Mouse (Mus musculus) forebrain, embryonic 15.5 days (tissue): ENCODE data around the gene Cebpb. TPM values are rescaled to one million over a fixed set of nuclear protein-coding genes. Genes with fewer than 3 reads are reported as not detected.
A peak's percentile ranks its signal among the peaks of the same experiment; 100 is the strongest.

Experiments
- ATAC-seq: fragments of 200-750 bp; cut with Nextera tagmentation; replicated peaks from 2 replicates; pipeline ENCODE4 v1.8.0; 2017; ENCODE audit warnings: mild to moderate bottlenecking, moderate TSS enrichment, moderate library complexity
- H3K27ac ChIP-seq: fragments of 300-500 bp; sonication (generic); replicated peaks from 2 replicates; pipeline ENCODE4 v1.5.1; 2015; ENCODE audit warnings: mild to moderate bottlenecking, inconsistent platforms
- H3K27me3 ChIP-seq: fragments of 300-500 bp; sonication (generic); 2 replicates; pipeline ENCODE4 v1.6.1; 2015; ENCODE audit warnings: inconsistent platforms
- H3K36me3 ChIP-seq: fragments of 300-500 bp; sonication (generic); 2 replicates; pipeline ENCODE4 v1.6.1; 2015; ENCODE audit warnings: mild to moderate bottlenecking, inconsistent platforms
- H3K4me1 ChIP-seq: fragments of 300-500 bp; sonication (generic); 2 replicates; pipeline ENCODE4 v1.6.1; 2015; ENCODE audit warnings: inconsistent platforms
- H3K4me2 ChIP-seq: fragments of 300-500 bp; sonication (generic); replicated peaks from 2 replicates; pipeline ENCODE4 v1.6.1; 2015; ENCODE audit warnings: mild to moderate bottlenecking, inconsistent platforms
- H3K4me3 ChIP-seq: fragments of 300-500 bp; sonication (generic); 2 replicates; pipeline ENCODE4 v1.5.1; 2015; ENCODE audit warnings: mild to moderate bottlenecking, inconsistent platforms
- H3K9ac ChIP-seq: fragments of 300-500 bp; sonication (generic); replicated peaks from 2 replicates; pipeline ENCODE4 v1.6.1; 2015; ENCODE audit warnings: mild to moderate bottlenecking, inconsistent platforms
- H3K9me3 ChIP-seq: fragments of 300-500 bp; sonication (generic); 2 replicates; pipeline ENCODE4 v1.6.1; 2016; ENCODE audit warnings: inconsistent platforms
- WGBS: fragments of 180-500 bp; shearing (Covaris S2); methylation state at CpG from one replicate; pipeline ENCODE4 v1.1.7; 2015; ENCODE audit warnings: mixed read lengths; 5-methylcytosine and 5-hydroxymethylcytosine counted together
- polyA plus RNA-seq: library from polyadenylated mRNA; unstranded; fragments of >200 nt; fragmentation: Nextera tagmentation; extraction: Ambion mirVana; gene quantifications from 2 replicates; pipeline ENCODE4 v1.2.1, GENCODE M21; 2015

The Cebpb gene
- polyA plus RNA-seq, 1 experiment from 2014 or later = 1.6 TPM

- Histone ChIP-seq H3K36me3 (no peaks in the 10 kb centered on the region), H3K4me3 (no peak overlapping the region), H3K27ac (no peak overlapping the region), H3K4me2 (no peak overlapping the region), H3K9ac (no peak overlapping the region), H3K27me3 (peaks cover 6% of the 10 kb centered on the region; the same call in 1 of the 2 replicates), H3K9me3 (no peaks in the 10 kb centered on the region), H3K4me1 (peaks cover 28% of the 10 kb centered on the region)
- ATAC-seq = no peak
- 92% methylated on average over 4 of the region's 4 CpGs for WGBS
Observed at GRCm38 (mm10) chr2:167657973-167658372, 30.7 kb upstream of the Cebpb start.

GRCm38 (mm10) chr2:167658712-167659111, 30.0 kb upstream of the Cebpb start:
- peaks cover 28% of the 10 kb centered on the region for H3K4me1 ChIP-seq
- no peak for ATAC-seq
- H3K27ac ChIP-seq = no peak overlapping the region
- no peak overlapping the region for H3K9ac ChIP-seq
- WGBS = 82% methylated on average over 11 of the region's 11 CpGs
- H3K4me2 ChIP-seq = no peak overlapping the region
- peaks cover 6% of the 10 kb centered on the region; the same call in 1 of the 2 replicates for H3K27me3 ChIP-seq
- no peaks in the 10 kb centered on the region for H3K36me3 ChIP-seq
- no peak overlapping the region for H3K4me3 ChIP-seq
- no peaks in the 10 kb centered on the region for H3K9me3 ChIP-seq

- no peaks in the 10 kb centered on the region for H3K36me3 ChIP-seq
- H3K4me3 ChIP-seq = 0 out of 2 replicates have a peak overlapping the region, but pooled peaks have one; percentile 88
- WGBS = 84% methylated on average over 10 of the region's 10 CpGs
- H3K9ac ChIP-seq = no peak overlapping the region
- no peak overlapping the region for H3K27ac ChIP-seq
- H3K9me3 ChIP-seq = no peaks in the 10 kb centered on the region
- peaks cover 6% of the 10 kb centered on the region; the same call in 1 of the 2 replicates for H3K27me3 ChIP-seq
- 0 out of 2 replicates have a peak overlapping the region, but pooled peaks have one; percentile 88 for H3K4me2 ChIP-seq
- H3K4me1 ChIP-seq = peaks cover 28% of the 10 kb centered on the region
- ATAC-seq = no peak
Observed at GRCm38 (mm10) chr2:167659177-167659846, 29.4 kb upstream of the Cebpb start.

- H3K27ac ChIP-seq = no peak overlapping the region
- H3K36me3 ChIP-seq = no peaks in the 10 kb centered on the region
- peaks cover 28% of the 10 kb centered on the region for H3K4me1 ChIP-seq
- WGBS = 21% methylated on average over 13 of the region's 13 CpGs
- peak overlapping the region; percentile 88 for H3K4me3 ChIP-seq
- H3K9ac ChIP-seq = peak overlapping the region; percentile 83
- H3K27me3 ChIP-seq = peaks cover 8% of the 10 kb centered on the region; the same call in 1 of the 2 replicates
- no peaks in the 10 kb centered on the region for H3K9me3 ChIP-seq
- peak; percentile 1; the same call in 1 of the 2 replicates for ATAC-seq
- peak overlapping the region; percentile 88 for H3K4me2 ChIP-seq
Observed at GRCm38 (mm10) chr2:167659847-167660610, 28.7 kb upstream of the Cebpb start.

- peak; percentile 19; the same call in 1 of the 2 replicates for ATAC-seq
- H3K27ac ChIP-seq = no peak overlapping the region
- WGBS = under 1% methylated on average over 12 of the region's 12 CpGs
- peaks cover 28% of the 10 kb centered on the region for H3K4me1 ChIP-seq
- H3K9me3 ChIP-seq = no peaks in the 10 kb centered on the region
- H3K36me3 ChIP-seq = no peaks in the 10 kb centered on the region
- H3K27me3 ChIP-seq = peaks cover 8% of the 10 kb centered on the region; the same call in 1 of the 2 replicates
- H3K4me3 ChIP-seq = peak overlapping the region; percentile 88
- peak overlapping the region; percentile 88 for H3K4me2 ChIP-seq
- H3K9ac ChIP-seq = peak overlapping the region; percentile 83
Observed at GRCm38 (mm10) chr2:167660611-167660971, 28.1 kb upstream of the Cebpb start.

GRCm38 (mm10) chr2:167661270-167662203, 27.2 kb upstream of the Cebpb start, which contains the start of gene Gm20431:
Gene Gm20431 (minus strand): TSS chr2:167661496.
- Histone ChIP-seq H3K4me2 (peak within 1 kb of the TSS; percentile 88), H3K27ac (peak within 1 kb of the TSS; percentile 31; the same call in 1 of the 2 replicates), H3K4me3 (peak within 1 kb of the TSS; percentile 88), H3K4me1 (peaks cover 28% of the 10 kb centered on the region), H3K9ac (peak within 1 kb of the TSS; percentile 83), H3K9me3 (no peaks in the 10 kb centered on the region), H3K36me3 (no peaks in the 10 kb centered on the region), H3K27me3 (peaks cover 8% of the 10 kb centered on the region; the same call in 1 of the 2 replicates)
- peak; percentile 93 for ATAC-seq
- under 1% methylated on average over 94 of the region's 110 CpGs for whole genome bisulfite sequencing

GRCm38 (mm10) chr2:167662713-167663112, 26.0 kb upstream of the Cebpb start:
- peaks cover 28% of the 10 kb centered on the region for H3K4me1 ChIP-seq
- H3K36me3 ChIP-seq = no peaks in the 10 kb centered on the region
- no peak overlapping the region for H3K4me2 ChIP-seq
- H3K4me3 ChIP-seq = no peak overlapping the region
- no peak for ATAC-seq
- no peak overlapping the region for H3K27ac ChIP-seq
- 55% methylated on average over 6 of the region's 6 CpGs for WGBS
- peaks cover 8% of the 10 kb centered on the region; the same call in 1 of the 2 replicates for H3K27me3 ChIP-seq
- H3K9me3 ChIP-seq = no peaks in the 10 kb centered on the region
- H3K9ac ChIP-seq = no peak overlapping the region

- ATAC-seq = no peak
- H3K4me2 ChIP-seq = no peak overlapping the region
- no peak overlapping the region for H3K27ac ChIP-seq
- no peak overlapping the region for H3K9ac ChIP-seq
- H3K4me3 ChIP-seq = no peak overlapping the region
- peaks cover 7% of the 10 kb centered on the region for H3K4me1 ChIP-seq
- no peaks in the 10 kb centered on the region for H3K9me3 ChIP-seq
- H3K27me3 ChIP-seq = peaks cover 8% of the 10 kb centered on the region; the same call in 1 of the 2 replicates
- WGBS = 84% methylated on average over 18 of the region's 18 CpGs
- no peaks in the 10 kb centered on the region for H3K36me3 ChIP-seq
Observed at GRCm38 (mm10) chr2:167665972-167666713, 22.6 kb upstream of the Cebpb start.

GRCm38 (mm10) chr2:167668426-167668825, 20.3 kb upstream of the Cebpb start:
- H3K27me3 ChIP-seq = peaks cover 3% of the 10 kb centered on the region; the same call in 1 of the 2 replicates
- H3K9me3 ChIP-seq = no peaks in the 10 kb centered on the region
- no peak overlapping the region for H3K9ac ChIP-seq
- H3K4me2 ChIP-seq = no peak overlapping the region
- no peak overlapping the region for H3K4me3 ChIP-seq
- ATAC-seq = no peak
- H3K27ac ChIP-seq = no peak overlapping the region
- no peaks in the 10 kb centered on the region for H3K4me1 ChIP-seq
- H3K36me3 ChIP-seq = no peaks in the 10 kb centered on the region
- WGBS = 89% methylated on average over 5 of the region's 5 CpGs

- Histone ChIP-seq H3K36me3 (no peaks in the 10 kb centered on the region), H3K9me3 (no peaks in the 10 kb centered on the region), H3K9ac (no peak overlapping the region), H3K4me2 (no peak overlapping the region), H3K27ac (no peak overlapping the region), H3K4me3 (no peak overlapping the region), H3K27me3 (peaks cover 3% of the 10 kb centered on the region; the same call in 1 of the 2 replicates), H3K4me1 (no peaks in the 10 kb centered on the region)
- no peak for ATAC-seq
- WGBS = 82% methylated on average over 4 of the region's 4 CpGs
Observed at GRCm38 (mm10) chr2:167669398-167669797, 19.3 kb upstream of the Cebpb start.

GRCm38 (mm10) chr2:167671101-167671633, 17.5 kb upstream of the Cebpb start:
- H3K4me2 ChIP-seq = no peak overlapping the region
- no peak overlapping the region for H3K27ac ChIP-seq
- no peak for ATAC-seq
- H3K4me3 ChIP-seq = no peak overlapping the region
- no peaks in the 10 kb centered on the region for H3K27me3 ChIP-seq
- H3K9me3 ChIP-seq = no peaks in the 10 kb centered on the region
- no peaks in the 10 kb centered on the region for H3K36me3 ChIP-seq
- H3K4me1 ChIP-seq = no peaks in the 10 kb centered on the region
- H3K9ac ChIP-seq = no peak overlapping the region
- WGBS = 89% methylated on average over 5 of the region's 5 CpGs
